24 mouse cellular contexts compared by ENCODE assay signal in genomic region chr6:5039316-5039715, GRCm38 (mm10).
A peak's percentile ranks its signal among the peaks of the same experiment; 100 is the strongest.
DNase-seq lines count a peak whose midpoint lies in the region; ATAC-seq and TF ChIP-seq lines count a peak whose summit lies in the region.
"Had no signal": no experiment of that assay in that cellular context is flagged by ENCODE, and none has a peak within 500 bp of the region (broad histone marks: within the 10 kb centered on the region; RNA-seq: fewer than 3 reads in every experiment).

No protein-coding gene starts in this region.

- ATAC-seq in kidney, embryonic 14.5 days (ENCODE audit: low FRiP score, low TSS enrichment), result peak; percentile 57; the same call in 1 of the 2 replicates
- ATAC-seq: forebrain, embryonic 14.5 days; forebrain, embryonic 16.5 days had no signal

- no peaks in the 10 kb centered on the region for H3K9me3 ChIP-seq in kidney, embryonic 14.5 days (ENCODE audit: control insufficient read depth, low read length)
- H3K9me3 ChIP-seq: embryonic facial prominence, embryonic 13.5 days; embryonic facial prominence, embryonic 15.5 days; forebrain, embryonic 10.5 days; forebrain, embryonic 12.5 days had no signal

- H3K4me1 ChIP-seq in kidney, embryonic 14.5 days (ENCODE audit: control insufficient read depth, insufficient read depth, low read length), result no peaks in the 10 kb centered on the region
- H3K4me1 ChIP-seq: embryonic facial prominence, embryonic 13.5 days; embryonic facial prominence, embryonic 15.5 days had no signal

- H3K27ac ChIP-seq in kidney, embryonic 14.5 days (ENCODE audit: low read depth, low read length), result no peak overlapping the region
- H3K27ac ChIP-seq: embryonic facial prominence, embryonic 13.5 days; embryonic facial prominence, embryonic 15.5 days; forebrain, embryonic 10.5 days; forebrain, embryonic 12.5 days had no signal

- H3K4me2 ChIP-seq in kidney, embryonic 14.5 days (replicated peaks; ENCODE audit: low read depth, low read length), result no peak overlapping the region
- H3K4me2 ChIP-seq: embryonic facial prominence, embryonic 13.5 days; embryonic facial prominence, embryonic 15.5 days; forebrain, embryonic 12.5 days had no signal

- DNase-seq in heart, adult 8-10 months (ENCODE audit: low spot score), result peak; percentile 4
- DNase-seq in heart, adult 9 months (ENCODE audit: low spot score in 2 of 2), result no peak
- no peak for DNase-seq in kidney, adult 9 months
- peak; percentile 42 for DNase-seq in brain, adult 2 months (ENCODE audit: low read depth, low spot score)
- peak; percentile 17 for DNase-seq in brain, embryonic 14.5 days (ENCODE audit: low read depth)
- DNase-seq in lung, adult 18-20 months, result no peak
- DNase-seq: adrenal gland, adult 2 months; adrenal gland, postnatal 10 days; adrenal gland, postnatal 25 days; cerebellum, adult 11 months; cerebellum, adult 18-20 months; cerebellum, adult 8-10 months; cerebellum, adult 9-11 months; cerebellum, postnatal 14 days; cerebellum, postnatal 36 days; embryo, embryonic 11 days had no signal

- no peaks in the 10 kb centered on the region for H3K27me3 ChIP-seq in kidney, embryonic 14.5 days (ENCODE audit: control insufficient read depth, insufficient read depth, low read length)
- H3K27me3 ChIP-seq: embryonic facial prominence, embryonic 13.5 days; embryonic facial prominence, embryonic 15.5 days; forebrain, embryonic 12.5 days had no signal

- no peak overlapping the region for H3K9ac ChIP-seq in kidney, embryonic 14.5 days (ENCODE audit: low read depth, low read length)
- H3K9ac ChIP-seq: embryonic facial prominence, embryonic 13.5 days; embryonic facial prominence, embryonic 15.5 days; forebrain, embryonic 12.5 days had no signal

- 29% methylated on average over 2 of the region's 2 CpGs for WGBS in kidney, embryonic 14.5 days

- no peak for TF ChIP-seq POLR2A in brain, embryonic 14.5 days (IDR thresholded peaks at IDR 0.05; ENCODE audit: borderline replicate concordance, extremely low read depth, insufficient read depth, insufficient read length, poor library complexity, severe bottlenecking)

- TF ChIP-seq CTCF in brain, embryonic 14.5 days (IDR thresholded peaks at IDR 0.05; ENCODE audit: borderline replicate concordance, extremely low read depth, insufficient read depth, insufficient read length), result no peak

- H3K4me3 ChIP-seq in kidney, embryonic 14.5 days (ENCODE audit: low read length), result no peak overlapping the region
- H3K4me3 ChIP-seq: embryonic facial prominence, embryonic 13.5 days; embryonic facial prominence, embryonic 15.5 days; erythroblast, embryonic 14.5 days; forebrain, embryonic 10.5 days; forebrain, embryonic 12.5 days had no signal

- no peaks in the 10 kb centered on the region for H3K36me3 ChIP-seq in kidney, embryonic 14.5 days (ENCODE audit: control insufficient read depth, insufficient read depth, low read length)
- H3K36me3 ChIP-seq: embryonic facial prominence, embryonic 13.5 days; embryonic facial prominence, embryonic 15.5 days; forebrain, embryonic 10.5 days; forebrain, embryonic 12.5 days had no signal

Comparison
In these comparisons a context has a peak if more than half of its experiments do, and no peak if none do; other contexts are left out.
1. DNase-seq: peak in heart, adult 8-10 months (single experiment), brain, adult 2 months (single experiment) and brain, embryonic 14.5 days (single experiment); none in heart, adult 9 months (0 of 2), kidney, adult 9 months (single experiment) and lung, adult 18-20 months (0 of 2).